Mouse (Mus musculus) liver, embryonic 16.5 days (tissue): ENCODE results near the gene Krt20. TPM values are rescaled to one million over a fixed set of nuclear protein-coding genes. Genes with fewer than 3 reads are reported as not detected.

Experiments
- ATAC-seq: fragments of 200-750 bp; cut with Nextera tagmentation; 2 replicates; pipeline ENCODE4 v1.8.0; 2017; ENCODE audit warnings: low read depth, mild to moderate bottlenecking, moderate number of reproducible peaks, moderate library complexity
- H3K27ac ChIP-seq: fragments of 300-500 bp; sonication (generic); 2 replicates; pipeline ENCODE4 v1.5.1; 2014; ENCODE audit warnings: mild to moderate bottlenecking, low read length
- H3K27me3 ChIP-seq: fragments of 300-500 bp; sonication (generic); 2 replicates; pipeline ENCODE4 v1.6.1; 2014; ENCODE audit warnings: low read depth, low read length, mixed read lengths; ENCODE audit not compliant: control insufficient read depth, insufficient read depth
- H3K36me3 ChIP-seq: fragments of 300-500 bp; sonication (generic); 2 replicates; pipeline ENCODE4 v1.6.1; 2014; ENCODE audit warnings: mild to moderate bottlenecking; ENCODE audit not compliant: control insufficient read depth, insufficient read depth
- H3K4me1 ChIP-seq: fragments of 300-500 bp; sonication (generic); 2 replicates; pipeline ENCODE4 v1.6.1; 2014; ENCODE audit warnings: low read depth, low read length, mixed read lengths; ENCODE audit not compliant: control insufficient read depth
- H3K4me2 ChIP-seq: fragments of 300-500 bp; sonication (generic); 2 replicates; pipeline ENCODE4 v1.6.1; 2014; ENCODE audit warnings: low read depth, low read length, mixed read lengths
- H3K4me3 ChIP-seq: fragments of 300-500 bp; sonication (generic); 2 replicates; pipeline ENCODE4 v1.5.1; 2014; ENCODE audit warnings: low read depth, mild to moderate bottlenecking, low read length
- H3K9ac ChIP-seq: fragments of 300-500 bp; sonication (generic); 2 replicates; pipeline ENCODE4 v1.6.1; 2014; ENCODE audit warnings: low read depth, low read length
- H3K9me3 ChIP-seq: fragments of 300-500 bp; sonication (generic); replicated peaks from 2 replicates; pipeline ENCODE4 v1.6.1; 2016; ENCODE audit warnings: low read length; ENCODE audit not compliant: control insufficient read depth
- WGBS: fragments of 180-500 bp; shearing (Covaris S2); extraction: QIAGEN DNeasy Blood & Tissue Kit; methylation state at CpG from one replicate; pipeline ENCODE4 v1.1.7; 2014; ENCODE audit not compliant: insufficient replicate concordance; 5-methylcytosine and 5-hydroxymethylcytosine counted together
- polyA plus RNA-seq: library from polyadenylated mRNA; unstranded; fragments of >200 nt; fragmentation: Nextera tagmentation; extraction: Ambion mirVana; gene quantifications from 2 replicates; pipeline ENCODE4 v1.2.1, GENCODE M21; 2015

Gene Krt20
- polyA plus RNA-seq, 1 experiment from 2014 or later = 34.8 TPM

DNA sequence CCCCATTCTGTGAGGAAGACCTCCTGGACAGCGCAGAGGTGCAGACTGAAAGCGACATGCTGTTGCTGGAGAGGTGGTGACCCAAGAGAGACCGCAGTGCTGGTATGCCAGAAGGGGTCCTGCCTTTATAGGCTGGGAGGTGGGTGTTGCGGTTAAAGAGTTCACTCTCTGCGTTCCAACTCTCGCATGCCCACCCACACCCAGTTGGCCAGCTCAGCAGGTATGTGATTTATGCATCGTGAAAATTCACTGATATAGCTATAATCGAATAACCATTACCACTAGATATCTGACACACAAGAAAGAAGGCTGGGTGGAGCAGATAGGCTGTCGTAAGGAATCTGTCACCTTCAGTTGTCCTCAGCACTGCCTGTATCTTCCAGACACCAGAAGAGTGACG is 15.8 kb downstream of the Krt20 start, which contains the start of gene Krt12:
TSS of gene Krt12 (minus strand) at position 101 of the 400 bp plus-strand sequence.
- no peaks in the 10 kb centered on the region for H3K36me3 ChIP-seq
- H3K9ac ChIP-seq = no peak within 1 kb of the TSS
- no peak for ATAC-seq
- H3K27ac ChIP-seq = no peak within 1 kb of the TSS
- H3K27me3 ChIP-seq = no peaks in the 10 kb centered on the region
- WGBS = 69% methylated on average over 10 of the region's 10 CpGs
- H3K4me3 ChIP-seq = no peak within 1 kb of the TSS
- no peaks in the 10 kb centered on the region for H3K4me1 ChIP-seq
- no peak within 1 kb of the TSS for H3K4me2 ChIP-seq
- H3K9me3 ChIP-seq = no peaks in the 10 kb centered on the region

- no peak for ATAC-seq
- H3K9me3 ChIP-seq = no peaks in the 10 kb centered on the region
- no peak overlapping the region for H3K4me3 ChIP-seq
- no peaks in the 10 kb centered on the region for H3K4me1 ChIP-seq
- H3K4me2 ChIP-seq = no peak overlapping the region
- H3K36me3 ChIP-seq = no peaks in the 10 kb centered on the region
- no peaks in the 10 kb centered on the region for H3K27me3 ChIP-seq
- no peak overlapping the region for H3K9ac ChIP-seq
- 22% methylated on average over 10 of the region's 10 CpGs for WGBS
- no peak overlapping the region for H3K27ac ChIP-seq
Observed at GRCm38 (mm10) chr11:99420586-99420985, 17.4 kb downstream of the Krt20 start.

GRCm38 (mm10) chr11:99417819-99418218 is 20.1 kb downstream of the Krt20 start:
- ATAC-seq = no peak
- no peak overlapping the region for H3K9ac ChIP-seq

DNA sequence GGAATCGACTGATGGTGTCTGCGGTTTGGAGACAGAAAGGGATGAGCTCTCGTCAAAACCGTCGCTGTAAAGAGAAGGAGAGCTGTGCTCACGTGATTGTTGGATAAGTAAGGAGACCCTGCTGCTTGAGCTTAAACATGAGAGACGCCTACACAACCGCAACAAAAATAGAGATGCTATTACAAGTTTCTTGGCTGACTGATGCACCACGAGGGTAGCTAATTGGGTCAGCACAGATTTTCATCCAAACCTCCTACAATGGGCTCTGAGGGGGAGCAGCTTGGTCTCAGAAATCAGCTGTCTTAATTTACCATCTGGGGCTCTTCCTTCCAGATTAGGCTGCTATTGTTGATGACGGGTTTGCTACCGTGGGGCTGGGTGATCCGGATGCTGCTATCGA is 21.0 kb downstream of the Krt20 start:
- Histone ChIP-seq H3K4me1 (no peaks in the 10 kb centered on the region), H3K27me3 (no peaks in the 10 kb centered on the region), H3K36me3 (no peaks in the 10 kb centered on the region), H3K9me3 (no peaks in the 10 kb centered on the region), H3K27ac (no peak overlapping the region), H3K4me3 (no peak overlapping the region), H3K9ac (no peak overlapping the region), H3K4me2 (no peak overlapping the region)
- 76% methylated on average over 13 of the region's 13 CpGs for WGBS
- no peak for ATAC-seq

More at GRCm38 (mm10) chr11:99417819-99418218, 20.1 kb downstream of the Krt20 start:
- Histone ChIP-seq H3K4me1 (no peaks in the 10 kb centered on the region), H3K36me3 (no peaks in the 10 kb centered on the region), H3K9me3 (no peaks in the 10 kb centered on the region), H3K4me3 (no peak overlapping the region), H3K4me2 (no peak overlapping the region), H3K27ac (no peak overlapping the region), H3K27me3 (no peaks in the 10 kb centered on the region)
- WGBS = 64% methylated on average over 16 of the region's 16 CpGs

- no peak overlapping the region for H3K4me3 ChIP-seq
- no peak overlapping the region for H3K27ac ChIP-seq
- WGBS = 77% methylated on average over 13 of the region's 13 CpGs
- no peaks in the 10 kb centered on the region for H3K36me3 ChIP-seq
- H3K9ac ChIP-seq = no peak overlapping the region
- no peak overlapping the region for H3K4me2 ChIP-seq
- no peak for ATAC-seq
- H3K27me3 ChIP-seq = no peaks in the 10 kb centered on the region
- H3K4me1 ChIP-seq = no peaks in the 10 kb centered on the region
- no peaks in the 10 kb centered on the region for H3K9me3 ChIP-seq
Observed at GRCm38 (mm10) chr11:99414463-99415147, 23.3 kb downstream of the Krt20 start.

DNA sequence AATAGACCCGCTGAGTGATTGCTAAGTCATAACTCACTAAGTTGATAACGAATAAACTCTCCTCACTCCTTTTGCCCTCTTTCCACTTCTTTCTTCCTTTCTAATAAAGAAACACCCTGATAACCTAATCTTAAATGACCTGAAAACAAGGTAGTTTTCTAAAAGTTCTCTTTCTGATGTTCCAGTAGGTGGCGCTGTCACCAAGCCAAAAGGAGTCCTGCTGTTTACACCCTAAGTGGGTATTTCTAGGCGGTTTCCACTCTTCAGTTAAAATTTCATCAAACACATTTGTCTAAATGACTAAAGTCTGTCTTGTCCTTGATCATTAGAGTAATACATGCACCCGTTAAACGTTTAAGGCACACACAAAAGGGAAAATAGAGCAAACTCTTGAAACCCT is 24.7 kb downstream of the Krt20 start:
- H3K9ac ChIP-seq = no peak overlapping the region
- 16% methylated on average over 6 of the region's 6 CpGs for WGBS
- no peak overlapping the region for H3K4me3 ChIP-seq
- no peak overlapping the region for H3K4me2 ChIP-seq
- no peak overlapping the region for H3K27ac ChIP-seq
- ATAC-seq = no peak
- no peaks in the 10 kb centered on the region for H3K4me1 ChIP-seq
- no peaks in the 10 kb centered on the region for H3K27me3 ChIP-seq
- no peaks in the 10 kb centered on the region for H3K9me3 ChIP-seq
- H3K36me3 ChIP-seq = no peaks in the 10 kb centered on the region

DNA sequence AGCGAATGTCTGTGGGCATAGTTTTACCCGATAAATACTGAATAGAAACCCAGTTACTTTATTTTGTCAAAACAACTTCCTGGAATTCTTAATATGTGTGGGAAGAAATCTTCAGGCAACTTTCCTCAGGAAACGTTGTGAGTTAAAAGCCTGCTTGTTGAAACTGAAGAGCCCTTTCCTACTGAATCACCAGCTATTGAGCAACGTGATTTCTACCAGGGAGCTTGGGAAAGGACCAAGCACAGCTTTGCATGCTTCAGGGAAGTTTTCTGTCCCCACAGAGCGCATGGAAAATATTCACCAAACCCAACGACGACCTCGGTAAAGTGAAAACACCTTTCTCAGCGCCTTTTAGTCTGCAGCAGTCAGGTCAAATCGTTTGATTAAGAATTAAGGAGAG is 31.8 kb downstream of the Krt20 start:
- Histone ChIP-seq H3K4me1 (no peaks in the 10 kb centered on the region), H3K27ac (no peak overlapping the region), H3K9ac (no peak overlapping the region), H3K9me3 (no peaks in the 10 kb centered on the region), H3K4me3 (no peak overlapping the region), H3K36me3 (no peaks in the 10 kb centered on the region), H3K27me3 (no peaks in the 10 kb centered on the region), H3K4me2 (no peak overlapping the region)
- ATAC-seq = no peak
- 58% methylated on average over 10 of the region's 10 CpGs for WGBS

DNA sequence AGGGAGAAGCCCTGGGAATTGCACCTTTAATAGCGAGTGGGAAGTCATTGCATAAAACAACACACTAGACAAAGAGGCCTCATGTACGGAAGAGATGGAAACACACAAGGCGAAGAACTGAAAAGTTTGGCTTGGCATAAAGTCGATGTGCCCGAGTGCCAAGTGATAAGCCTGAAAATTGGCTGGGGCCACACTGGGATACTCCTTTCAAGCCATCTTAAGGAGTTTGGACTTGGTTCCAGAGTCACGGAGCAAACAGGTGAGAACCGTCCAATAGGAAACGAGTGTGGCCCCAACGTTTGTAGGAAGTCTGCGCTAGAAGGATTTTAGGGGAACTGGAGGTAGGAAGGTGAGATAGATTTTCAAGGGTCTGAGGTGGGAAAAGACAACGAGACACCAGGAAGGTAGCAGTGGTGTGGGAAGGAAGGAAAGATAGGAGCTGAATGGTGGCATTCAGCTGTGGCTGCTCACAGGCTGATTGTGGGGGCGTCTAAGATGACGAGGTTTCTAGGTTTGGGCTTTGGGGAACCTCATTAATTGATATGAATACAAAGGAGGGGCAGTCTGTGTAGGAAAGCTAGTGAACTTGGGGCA is 37.9 kb downstream of the Krt20 start:
- no peak overlapping the region for H3K9ac ChIP-seq
- H3K9me3 ChIP-seq = no peaks in the 10 kb centered on the region
- H3K4me2 ChIP-seq = no peak overlapping the region
- H3K4me1 ChIP-seq = no peaks in the 10 kb centered on the region
- H3K27ac ChIP-seq = no peak overlapping the region
- ATAC-seq = no peak
- no peak overlapping the region for H3K4me3 ChIP-seq
- 63% methylated on average over 13 of the region's 13 CpGs for WGBS
- no peaks in the 10 kb centered on the region for H3K27me3 ChIP-seq
- no peaks in the 10 kb centered on the region for H3K36me3 ChIP-seq

DNA sequence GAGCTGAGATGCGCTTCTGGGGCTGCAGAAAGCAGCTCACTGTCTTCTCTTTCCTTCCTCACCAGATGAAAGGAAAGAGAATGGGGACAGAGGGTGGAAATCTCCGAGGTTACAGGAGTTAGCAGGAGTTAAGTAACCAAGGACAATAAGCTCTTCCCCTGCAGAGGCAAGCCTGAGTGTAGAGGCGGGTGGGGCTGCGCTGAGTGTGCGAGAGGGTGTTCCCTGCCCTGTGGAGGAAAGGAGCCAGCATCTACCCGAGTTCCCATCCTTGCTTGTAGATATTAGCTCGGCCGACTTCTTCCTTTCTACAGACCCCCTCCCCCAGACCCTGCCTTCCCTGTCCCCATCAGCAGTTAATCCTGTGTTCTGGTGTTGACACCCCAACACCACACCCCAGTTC is 39.1 kb downstream of the Krt20 start:
- 52% methylated on average over 8 of the region's 8 CpGs for WGBS
- H3K9ac ChIP-seq = no peak overlapping the region
- H3K9me3 ChIP-seq = no peaks in the 10 kb centered on the region
- no peaks in the 10 kb centered on the region for H3K27me3 ChIP-seq
- no peak overlapping the region for H3K4me2 ChIP-seq
- no peak overlapping the region for H3K27ac ChIP-seq
- no peaks in the 10 kb centered on the region for H3K4me1 ChIP-seq
- H3K4me3 ChIP-seq = no peak overlapping the region
- no peaks in the 10 kb centered on the region for H3K36me3 ChIP-seq
- no peak for ATAC-seq
